Mouse (Mus musculus): Measurements from ENCODE around the gene Hpf1. TPM values are rescaled to one million over a fixed set of nuclear protein-coding genes. Genes with fewer than 3 reads are reported as not detected.

Gene Hpf1
- total and polyA plus RNA-seq, 3 experiments, result 73.2 to 83.5 TPM; not detected in 1

DNA sequence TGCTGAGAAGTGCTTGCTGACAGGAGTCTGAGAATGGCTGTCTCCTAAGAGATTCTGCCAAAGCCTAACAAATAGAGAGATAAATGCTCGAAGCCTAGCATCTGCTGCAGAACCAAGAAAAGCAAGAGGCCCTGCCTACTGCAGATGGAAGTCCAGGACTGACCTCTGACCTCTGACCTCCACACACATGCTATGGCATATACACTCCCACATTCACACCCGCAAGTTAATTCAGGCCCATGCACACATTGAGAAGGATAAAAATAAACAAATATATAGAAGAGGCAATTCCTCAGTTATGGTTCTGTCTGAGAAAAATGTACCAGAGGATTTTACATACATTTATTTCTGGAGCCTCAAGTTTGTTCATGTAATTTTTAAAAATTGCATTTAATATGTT, 11.6 kb upstream of the Hpf1 start:
- Histone ChIP-seq H3K79me2 (ENCODE audit: control insufficient read depth, insufficient read depth, low read length, poor library complexity) (no peaks in the 10 kb centered on the region), H3K36me3 (ENCODE audit: control insufficient read depth in 1 of 2, insufficient read depth in 2 of 2, low read length in 2 of 2) (peaks cover 0 to 2% of the 10 kb centered on the region in 2 experiments; a peak in 2 of 4 replicates), H3K4me3 (ENCODE audit: control insufficient read depth in 1 of 2, insufficient read depth in 1 of 2, low read depth in 2 of 2, low read length in 2 of 2) (no peak overlapping the region), H3K4me1 (ENCODE audit: control insufficient read depth in 1 of 2, insufficient read depth in 2 of 2, low read length in 2 of 2) (0 out of 4 replicates have a peak, but pooled peaks cover 0 to under 1% of the 10 kb centered on the region in 2 experiments), H3K9ac (ENCODE audit: control insufficient read depth, low read depth, low read length, poor library complexity, severe bottlenecking) (no peak overlapping the region), H3K27me3 (ENCODE audit: control insufficient read depth in 1 of 2, insufficient read depth in 2 of 2, low read length in 2 of 2) (no peaks in the 10 kb centered on the region; a peak in 1 of 4 replicates), H3K9me3 (replicated peaks; ENCODE audit: insufficient read depth, low read length) (no peaks in the 10 kb centered on the region), H3K27ac (ENCODE audit: control insufficient read depth, low read depth, low read length) (no peak overlapping the region)
- TF ChIP-seq MEF2A (IDR thresholded peaks at IDR 0.05; ENCODE audit: extremely low read depth, insufficient replicate concordance, low read depth, low read length, poor library complexity, severe bottlenecking), result no peak
- no peak for TF ChIP-seq HCFC1 (IDR thresholded peaks at IDR 0.05; ENCODE audit: low read depth, low read length)
- no peak for TF ChIP-seq ETS1 (IDR thresholded peaks at IDR 0.05; ENCODE audit: low read depth, low read length)
- no peak for TF ChIP-seq SIN3A (IDR thresholded peaks at IDR 0.05; ENCODE audit: low read length)
- no peak for TF ChIP-seq KAT2A (conservative IDR thresholded peaks at IDR 0.05; ENCODE audit: low read depth, low read length)
- DNase-seq (ENCODE audit: low read depth, low spot score), result no peak

DNA sequence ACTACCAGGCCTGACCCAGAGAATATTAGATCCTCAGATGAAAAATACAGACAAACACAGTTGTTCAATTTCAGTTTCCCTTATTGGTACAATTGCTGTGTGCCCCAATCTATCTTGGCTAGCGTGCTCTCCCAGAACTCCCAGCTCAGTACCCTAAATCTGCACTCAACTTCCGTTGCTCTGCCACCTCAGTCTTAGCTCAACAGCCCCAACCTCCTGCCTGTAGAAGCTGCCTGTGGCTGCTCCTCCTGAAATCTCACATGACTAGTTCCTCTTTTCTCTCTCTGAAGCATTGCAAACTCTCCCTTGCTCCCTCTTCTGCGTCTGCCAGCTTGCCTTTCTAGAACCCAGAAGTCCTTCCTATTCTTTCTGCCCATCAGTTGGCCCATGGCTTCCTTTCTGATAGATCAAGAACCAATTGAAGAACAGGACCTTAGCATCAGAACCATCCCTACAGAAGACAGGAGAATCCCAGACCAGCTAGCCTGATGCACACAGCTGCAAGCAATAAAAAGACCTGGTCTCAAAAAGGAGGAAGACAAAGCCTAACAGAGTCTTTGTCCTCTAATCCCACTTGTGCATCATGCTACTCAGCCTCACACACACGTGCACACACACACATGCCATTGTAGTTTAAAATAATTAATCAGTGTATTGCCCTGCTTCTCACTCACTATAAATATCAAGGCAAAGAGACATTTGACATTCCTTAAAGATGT, 6.6 kb upstream of the Hpf1 start:
- H3K36me3 ChIP-seq (ENCODE audit: control insufficient read depth in 1 of 2, insufficient read depth in 2 of 2, low read length in 2 of 2), result peaks cover 0 to 5% of the 10 kb centered on the region in 2 experiments; a peak in 2 of 4 replicates
- peaks cover 0 to 11% of the 10 kb centered on the region in 2 experiments; a peak in 1 of 4 replicates for H3K4me1 ChIP-seq (ENCODE audit: control insufficient read depth in 1 of 2, insufficient read depth in 2 of 2, low read length in 2 of 2)
- no peak overlapping the region for H3K4me3 ChIP-seq (ENCODE audit: control insufficient read depth in 1 of 2, insufficient read depth in 1 of 2, low read depth in 2 of 2, low read length in 2 of 2)
- TF ChIP-seq MAFK (IDR thresholded peaks at IDR 0.05; ENCODE audit: borderline replicate concordance, low read depth, low read length) (no peak), MXI1 (IDR thresholded peaks at IDR 0.05; ENCODE audit: low read depth, low read length) (peak; percentile 58; the same call in 1 of the 2 replicates), MYB (IDR thresholded peaks at IDR 0.05; ENCODE audit: low read depth, low read length) (no peak), NELFE (IDR thresholded peaks at IDR 0.05; ENCODE audit: low read depth, low read length) (no peak), BHLHE40 (IDR thresholded peaks at IDR 0.05; ENCODE audit: borderline replicate concordance, low read depth, low read length) (peak; percentile 81; the same call in 1 of the 2 replicates), POLR2AphosphoS5 (IDR thresholded peaks at IDR 0.05; ENCODE audit: borderline replicate concordance, low read depth, low read length) (no peak), CTCF (IDR thresholded peaks at IDR 0.05 in 2 of 3, conservative IDR thresholded peaks at IDR 0.05 in 1 of 3; ENCODE audit: control insufficient read depth in 1 of 3, insufficient read depth in 1 of 3, low read depth in 2 of 3, low read length in 3 of 3, poor library complexity in 1 of 3, severe bottlenecking in 1 of 3) (no peak), RCOR1 (IDR thresholded peaks at IDR 0.05; ENCODE audit: low read depth, low read length) (peak; percentile 67; the same call in 1 of the 2 replicates), JUND (IDR thresholded peaks at IDR 0.05; ENCODE audit: low read depth, low read length) (no peak), GATA1 (IDR thresholded peaks at IDR 0.05; ENCODE audit: low read depth, low read length) (no peak), EP300 (IDR thresholded peaks at IDR 0.05; ENCODE audit: low read depth in 1 of 2, low read length in 2 of 2) (peak; percentile 16 to 43; a peak in 1 of 4 replicates), CHD1 (IDR thresholded peaks at IDR 0.05; ENCODE audit: low read depth, low read length) (no peak), ETS1 (IDR thresholded peaks at IDR 0.05; ENCODE audit: low read depth, low read length) (0 out of 2 replicates have a peak, but pooled peaks have one; percentile 21), HCFC1 (IDR thresholded peaks at IDR 0.05; ENCODE audit: low read depth, low read length) (0 out of 2 replicates have a peak, but pooled peaks have one; percentile 45), SIN3A (IDR thresholded peaks at IDR 0.05; ENCODE audit: low read length) (peak; percentile 40; the same call in 1 of the 2 replicates), E2F4 (IDR thresholded peaks at IDR 0.05; ENCODE audit: borderline replicate concordance, low read depth, low read length) (no peak), TBP (IDR thresholded peaks at IDR 0.05; ENCODE audit: low read depth, low read length) (peak; percentile 96), USF1 (IDR thresholded peaks at IDR 0.05; ENCODE audit: low read depth, low read length) (no peak; the same call in 1 of the 2 replicates)
- H3K27ac ChIP-seq (ENCODE audit: control insufficient read depth, low read depth, low read length), result peak overlapping the region; percentile 17
- no peak overlapping the region for H3K9ac ChIP-seq (ENCODE audit: control insufficient read depth, low read depth, low read length, poor library complexity, severe bottlenecking)
- no peaks in the 10 kb centered on the region for H3K9me3 ChIP-seq (replicated peaks; ENCODE audit: insufficient read depth, low read length)
- no peaks in the 10 kb centered on the region; a peak in 1 of 4 replicates for H3K27me3 ChIP-seq (ENCODE audit: control insufficient read depth in 1 of 2, insufficient read depth in 2 of 2, low read length in 2 of 2)
- DNase-seq (ENCODE audit: low read depth, low spot score), result peak; percentile 86
- no peaks in the 10 kb centered on the region for H3K79me2 ChIP-seq (ENCODE audit: control insufficient read depth, insufficient read depth, low read length, poor library complexity)
